Mouse (Mus musculus) intestine, postnatal 0 days (tissue): ENCODE measurements around the gene Plekhh2. TPM values are rescaled to one million over a fixed set of nuclear protein-coding genes. Genes with fewer than 3 reads are reported as not detected.

Experiments
- ATAC-seq: fragments of 200-750 bp; cut with Nextera tagmentation; 2 replicates; pipeline ENCODE4 v1.8.0; 2017; ENCODE audit warnings: mild to moderate bottlenecking, moderate TSS enrichment, moderate library complexity
- H3K27ac ChIP-seq: fragments of 300-500 bp; sonication (generic); 2 replicates; pipeline ENCODE4 v1.5.1; 2014; ENCODE audit warnings: mild to moderate bottlenecking, low read depth, low read length, moderate library complexity
- H3K27me3 ChIP-seq: fragments of 300-500 bp; sonication (generic); replicated peaks from 2 replicates; pipeline ENCODE4 v1.6.1; 2014; ENCODE audit warnings: low read length, mixed read lengths; ENCODE audit not compliant: control insufficient read depth, insufficient read depth
- H3K36me3 ChIP-seq: fragments of 300-500 bp; sonication (generic); 2 replicates; pipeline ENCODE4 v1.6.1; 2014; ENCODE audit warnings: mild to moderate bottlenecking, moderate library complexity; ENCODE audit not compliant: control insufficient read depth, insufficient read depth
- H3K4me1 ChIP-seq: fragments of 300-500 bp; sonication (generic); replicated peaks from 2 replicates; pipeline ENCODE4 v1.6.1; 2014; ENCODE audit warnings: antibody characterized with exemption, low read length, mixed read lengths; ENCODE audit not compliant: control insufficient read depth, insufficient read depth
- H3K4me2 ChIP-seq: fragments of 300-500 bp; sonication (generic); replicated peaks from 2 replicates; pipeline ENCODE4 v1.6.1; 2014; ENCODE audit warnings: low read depth, mild to moderate bottlenecking, moderate library complexity
- H3K4me3 ChIP-seq: fragments of 300-500 bp; sonication (generic); 2 replicates; pipeline ENCODE4 v1.5.1; 2014; ENCODE audit warnings: low read depth, low read length
- H3K9ac ChIP-seq: fragments of 300-500 bp; sonication (generic); 2 replicates; pipeline ENCODE4 v1.6.1; 2014; ENCODE audit warnings: mild to moderate bottlenecking, low read depth, low read length
- H3K9me3 ChIP-seq: fragments of 300-500 bp; sonication (generic); 2 replicates; pipeline ENCODE4 v1.6.1; 2016; ENCODE audit warnings: mixed run types; ENCODE audit not compliant: control insufficient read depth
- CTCF ChIP-seq: sonication (generic); IDR thresholded peaks from 2 replicates; pipeline ENCODE4 v1.5.1; 2016; ENCODE audit warnings: low read depth, mild to moderate bottlenecking, control low read depth, antibody characterized with exemption, moderate library complexity
- WGBS: fragments of 180-500 bp; shearing (Covaris S2); extraction: QIAGEN DNeasy Blood & Tissue Kit; methylation state at CpG from one replicate; pipeline ENCODE4 v1.1.7; 2014; 5-methylcytosine and 5-hydroxymethylcytosine counted together
- polyA plus RNA-seq: library from polyadenylated mRNA; unstranded; fragments of >200 nt; fragmentation: Nextera tagmentation; extraction: Ambion mirVana; gene quantifications from 2 replicates; pipeline ENCODE4 v1.2.1, GENCODE M21; 2015

Plekhh2 gene
- 2.4 and 2.8 TPM in 2 replicates for polyA plus RNA-seq

- H3K4me1 ChIP-seq = no peaks in the 10 kb centered on the region
- H3K36me3 ChIP-seq = no peaks in the 10 kb centered on the region
- no peaks in the 10 kb centered on the region for H3K27me3 ChIP-seq
- TF ChIP-seq CTCF = peak; percentile 55
- no peaks in the 10 kb centered on the region for H3K9me3 ChIP-seq
- H3K9ac ChIP-seq = peak within 1 kb of the TSS; percentile 73
- peak; percentile 68 for ATAC-seq
- under 1% methylated on average over 68 of the region's 79 CpGs for WGBS
- H3K4me2 ChIP-seq = peak within 1 kb of the TSS; percentile 98
- peak within 1 kb of the TSS; percentile 50 for H3K27ac ChIP-seq
- peak within 1 kb of the TSS; percentile 70 for H3K4me3 ChIP-seq
These were observed at the start of gene Plekhh2 for GRCm38 (mm10) chr17:84511682-84512515. Gene Plekhh2 (plus strand): TSS chr17:84511895.

DNA sequence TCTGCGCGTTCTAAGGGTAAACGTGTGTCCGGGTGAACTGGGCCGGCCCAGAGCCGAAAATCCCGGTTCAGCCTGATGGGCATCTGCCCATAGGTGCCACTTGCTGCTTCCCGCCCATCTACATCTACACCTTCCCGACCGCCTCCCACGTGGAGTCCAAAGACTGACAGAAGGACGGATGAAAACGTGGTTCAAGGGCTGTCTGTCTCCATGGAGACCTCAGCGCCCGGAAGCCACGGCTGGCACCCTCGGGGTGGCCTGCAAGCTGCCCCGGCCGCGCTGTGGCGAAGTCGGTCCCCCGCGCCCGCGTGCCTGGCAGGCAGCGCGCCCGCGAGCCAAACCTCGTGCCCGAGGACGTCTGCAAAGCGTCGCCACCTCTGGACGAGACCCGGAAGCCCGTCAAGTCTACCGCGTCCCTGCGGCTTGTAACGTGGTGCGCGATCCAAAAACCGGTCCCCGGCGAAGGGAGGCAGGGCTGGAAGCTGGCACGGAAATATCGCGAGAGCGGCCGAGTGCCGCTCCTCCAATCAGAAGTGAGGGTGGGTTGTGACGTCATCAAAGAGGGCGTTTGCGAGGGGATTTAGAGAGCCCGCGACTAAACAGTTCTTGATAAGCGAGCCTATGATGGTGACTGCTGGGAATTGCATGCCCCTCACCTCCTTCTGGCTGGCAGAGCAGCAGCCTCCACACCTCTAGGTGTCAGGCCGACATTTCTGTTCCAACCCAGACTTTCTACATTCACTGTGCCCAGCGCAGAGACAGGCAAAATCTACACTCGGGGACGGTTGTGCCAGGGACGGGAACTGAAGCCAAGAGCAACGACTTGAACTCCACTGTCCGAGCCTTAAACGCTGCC lies 45.7 kb upstream of the Plekhh2 start, which contains the start of gene Thada:
Thada (minus strand) TSS at position 453 of the 856 bp plus-strand sequence.
- Histone ChIP-seq H3K4me2 (peak within 1 kb of the TSS; percentile 84), H3K9ac (peak within 1 kb of the TSS; percentile 71), H3K4me1 (no peaks in the 10 kb centered on the region), H3K27ac (peak within 1 kb of the TSS; percentile 73), H3K27me3 (no peaks in the 10 kb centered on the region), H3K4me3 (peak within 1 kb of the TSS; percentile 79), H3K36me3 (no peaks in the 10 kb centered on the region), H3K9me3 (no peaks in the 10 kb centered on the region)
- ATAC-seq = peak; percentile 97
- TF ChIP-seq CTCF = peak; percentile 30; the same call in 1 of the 2 replicates
- WGBS = under 1% methylated on average over 67 of the region's 67 CpGs

- no peak overlapping the region for H3K4me2 ChIP-seq
- 55% methylated on average over 4 of the region's 4 CpGs for WGBS
- no peaks in the 10 kb centered on the region for H3K36me3 ChIP-seq
- no peak overlapping the region for H3K9ac ChIP-seq
- H3K27me3 ChIP-seq = no peaks in the 10 kb centered on the region
- TF ChIP-seq CTCF = peak; percentile 69
- ATAC-seq = no peak
- H3K9me3 ChIP-seq = no peaks in the 10 kb centered on the region
- no peak overlapping the region for H3K4me3 ChIP-seq
- H3K4me1 ChIP-seq = no peaks in the 10 kb centered on the region
- H3K27ac ChIP-seq = no peak overlapping the region
These were observed 37.4 kb upstream of the Plekhh2 start for GRCm38 (mm10) chr17:84474312-84474711.

GRCm38 (mm10) chr17:84477176-84477575 lies 34.5 kb upstream of the Plekhh2 start:
- Histone ChIP-seq H3K4me3 (no peak overlapping the region), H3K27me3 (no peaks in the 10 kb centered on the region), H3K9me3 (no peaks in the 10 kb centered on the region), H3K27ac (no peak overlapping the region), H3K4me2 (no peak overlapping the region), H3K4me1 (no peaks in the 10 kb centered on the region), H3K9ac (no peak overlapping the region), H3K36me3 (no peaks in the 10 kb centered on the region)
- whole genome bisulfite sequencing = 88% methylated on average over 5 of the region's 5 CpGs
- no peak for TF ChIP-seq CTCF
- ATAC-seq = no peak

DNA sequence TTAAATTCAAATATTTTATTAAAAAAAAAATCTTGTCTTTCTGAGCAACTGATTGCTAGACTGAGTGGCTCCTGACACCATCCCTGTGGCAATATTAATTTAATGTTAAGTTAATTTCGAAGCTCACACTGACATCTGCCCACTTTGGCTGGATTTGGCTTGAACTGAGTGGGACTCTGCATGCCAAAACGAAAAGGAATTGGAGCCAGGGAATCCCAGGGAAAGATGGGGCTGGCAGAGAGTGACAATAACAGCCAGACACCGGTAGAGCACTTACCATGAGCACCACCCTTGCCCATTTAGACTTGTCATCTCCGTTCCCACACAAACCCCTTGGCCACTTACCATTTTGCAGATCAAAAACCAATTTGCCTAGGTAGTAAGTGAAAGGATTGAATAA lies 33.4 kb upstream of the Plekhh2 start:
- 76% methylated on average over 4 of the region's 4 CpGs for WGBS
- Histone ChIP-seq H3K27me3 (no peaks in the 10 kb centered on the region), H3K9me3 (no peaks in the 10 kb centered on the region), H3K9ac (no peak overlapping the region), H3K4me2 (no peak overlapping the region), H3K27ac (no peak overlapping the region), H3K36me3 (no peaks in the 10 kb centered on the region), H3K4me3 (no peak overlapping the region), H3K4me1 (no peaks in the 10 kb centered on the region)
- no peak for ATAC-seq
- no peak for TF ChIP-seq CTCF
